Mouse (Mus musculus): ENCODE measurements around the gene Shisal2b. TPM values are rescaled to one million over a fixed set of nuclear protein-coding genes. Genes with fewer than 3 reads are reported as not detected.
"Not testable (repeated sequence)": the region's sequence is repeated elsewhere in the genome, so short reads cannot be mapped to it uniquely, and the experiment has no call there.

Shisal2b gene
- total RNA-seq (2021): not detected
- long read RNA-seq, experiment 1: 0 reads
- long read RNA-seq, experiment 2: 0 reads

DNA sequence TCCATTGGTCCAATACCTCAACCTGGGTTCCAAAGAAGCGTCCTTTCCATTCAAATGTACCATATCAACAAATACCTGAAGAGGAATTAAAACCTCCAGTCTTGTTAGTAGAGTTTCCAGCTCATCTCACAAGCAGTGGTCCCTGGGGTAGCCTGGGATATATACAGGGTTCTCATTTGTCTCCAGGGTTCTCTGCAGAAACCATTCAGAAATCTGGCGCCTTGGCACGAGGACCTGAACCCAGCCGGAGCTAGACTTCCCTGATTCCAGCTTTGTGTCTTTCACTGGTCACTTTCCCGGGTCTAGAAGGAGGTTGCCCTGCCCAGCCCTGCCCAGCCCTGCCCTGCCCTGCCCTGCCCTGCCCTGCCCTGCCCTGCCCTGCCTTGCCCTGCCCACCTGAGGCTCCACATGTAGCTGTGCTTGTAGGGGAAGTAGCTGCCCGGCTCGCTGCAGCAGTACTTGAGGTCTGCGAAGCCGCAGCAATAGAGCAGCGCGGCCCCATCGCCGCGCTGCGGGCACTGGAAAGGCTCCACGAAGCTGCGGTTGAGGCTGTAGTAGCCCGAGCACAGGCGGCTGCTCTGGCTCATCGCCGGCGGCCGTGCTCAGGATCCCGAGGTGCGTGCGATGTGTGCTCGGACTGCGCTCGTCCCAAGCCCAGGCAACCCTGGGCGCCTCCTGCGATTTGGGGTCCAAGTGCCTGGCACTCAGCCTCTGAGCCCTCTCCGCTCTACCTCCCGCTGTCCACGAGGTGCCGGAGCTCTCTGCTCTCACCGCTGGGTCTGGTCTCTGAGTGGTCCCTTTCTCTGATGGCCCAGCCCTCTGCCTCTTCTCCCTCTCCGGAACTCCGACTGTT is at the start of gene Shisal2b:
Gene Shisal2b (minus strand): TSS at position 767 of the 853 bp plus-strand sequence.
- DNase-seq (ENCODE audit: low spot score): no peak

DNA sequence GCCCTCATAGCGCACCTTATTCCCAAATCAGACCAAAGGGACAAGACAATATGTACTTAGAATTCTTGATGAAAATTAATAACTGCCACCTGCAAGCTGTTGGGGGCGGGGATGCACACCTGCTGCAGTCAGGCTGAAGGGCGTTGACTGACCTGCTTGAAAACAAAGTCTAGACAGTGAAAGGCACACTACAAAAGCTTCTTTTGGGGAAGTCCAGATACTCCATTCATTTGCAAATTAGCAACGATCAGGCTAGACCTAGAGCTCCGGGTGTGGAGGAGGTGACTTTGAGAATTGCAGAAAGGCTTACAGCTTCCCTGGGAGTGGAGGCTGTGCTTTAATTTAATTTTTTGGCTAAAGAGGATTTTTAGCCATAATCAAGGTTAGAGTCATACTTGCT is 47.9 kb upstream of the Shisal2b start:
- not testable (repeated sequence) for DNase-seq (ENCODE audit: low spot score)

DNA sequence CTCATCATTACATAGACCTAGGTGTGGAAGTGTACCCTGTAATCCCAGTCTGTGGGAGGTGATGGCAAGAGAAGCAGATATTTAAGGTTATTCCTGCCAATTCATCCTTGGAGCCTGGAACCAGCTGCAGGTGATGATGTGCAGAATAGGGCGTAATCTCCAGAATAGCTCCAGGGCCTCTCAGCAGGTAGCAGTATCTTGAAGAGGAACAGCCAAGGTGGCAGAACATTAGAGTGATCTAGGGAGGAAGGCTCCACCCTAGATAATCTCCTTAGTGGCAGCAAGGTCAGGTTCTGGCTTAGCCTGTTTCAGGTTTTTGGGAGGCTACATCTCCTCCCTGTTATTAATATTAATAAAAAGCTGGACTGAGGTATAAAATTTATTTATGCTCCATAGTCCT is 47.3 kb upstream of the Shisal2b start:
- DNase-seq (ENCODE audit: low spot score): not testable (repeated sequence)

DNA sequence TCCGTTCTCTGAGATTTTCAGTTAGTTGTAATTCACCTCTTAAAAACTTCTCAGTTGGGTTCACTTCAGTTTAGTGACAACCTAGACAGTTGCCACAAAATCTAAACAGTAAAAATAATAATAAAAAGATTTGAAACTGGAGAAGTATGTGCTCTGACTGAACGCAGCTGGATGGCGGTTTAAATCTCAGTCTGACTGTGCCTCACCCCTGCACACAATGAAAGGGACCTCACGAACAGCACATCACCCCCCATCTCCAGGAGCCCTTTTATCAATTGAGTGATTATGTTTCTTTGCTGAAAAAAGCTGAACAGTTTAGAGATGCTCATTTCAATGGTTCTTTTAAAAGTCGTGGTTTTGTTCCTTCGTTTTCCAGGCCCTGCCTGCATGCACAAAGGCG is 45.0 kb upstream of the Shisal2b start:
- DNase-seq (ENCODE audit: low spot score): no peak

DNA sequence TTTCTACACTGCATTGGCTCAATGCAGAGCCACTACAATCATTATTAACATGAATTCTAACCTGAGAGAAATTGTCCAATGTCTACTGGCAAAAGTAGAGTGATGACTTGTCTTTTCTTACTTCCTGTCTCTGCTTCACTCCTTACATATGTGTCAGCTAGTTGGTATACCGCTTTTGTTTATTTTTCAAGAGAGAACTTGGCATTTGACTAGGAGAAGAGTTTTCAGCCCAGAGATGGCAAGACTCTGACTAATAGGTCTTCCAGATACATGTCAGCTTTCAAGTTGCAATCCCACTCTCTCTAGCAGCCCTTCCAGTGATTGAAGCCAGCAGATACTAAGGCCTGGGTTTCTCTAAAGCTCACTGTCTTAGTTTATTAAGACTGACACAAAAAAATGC is 31.1 kb upstream of the Shisal2b start:
- no peak for DNase-seq (ENCODE audit: low spot score)

DNA sequence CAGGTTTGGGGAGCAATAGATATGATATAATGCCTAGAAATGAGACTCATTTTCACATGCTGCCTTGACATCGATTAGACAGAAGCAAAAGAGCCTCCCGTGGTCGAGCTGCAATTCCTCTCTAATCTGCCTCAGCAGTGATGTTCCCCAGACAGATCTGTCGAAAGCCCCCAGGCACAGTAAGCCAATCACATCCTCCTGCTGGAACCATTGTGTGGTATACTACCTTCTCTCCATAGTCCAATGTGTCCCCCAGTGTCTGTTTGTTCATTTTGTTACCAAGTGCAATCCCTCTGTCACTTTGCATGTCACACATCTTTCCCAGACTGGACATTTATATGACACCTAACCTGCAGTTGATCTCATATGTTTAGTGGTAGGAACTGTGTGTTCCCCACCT is 28.6 kb upstream of the Shisal2b start:
- no peak for DNase-seq (ENCODE audit: low spot score)

DNA sequence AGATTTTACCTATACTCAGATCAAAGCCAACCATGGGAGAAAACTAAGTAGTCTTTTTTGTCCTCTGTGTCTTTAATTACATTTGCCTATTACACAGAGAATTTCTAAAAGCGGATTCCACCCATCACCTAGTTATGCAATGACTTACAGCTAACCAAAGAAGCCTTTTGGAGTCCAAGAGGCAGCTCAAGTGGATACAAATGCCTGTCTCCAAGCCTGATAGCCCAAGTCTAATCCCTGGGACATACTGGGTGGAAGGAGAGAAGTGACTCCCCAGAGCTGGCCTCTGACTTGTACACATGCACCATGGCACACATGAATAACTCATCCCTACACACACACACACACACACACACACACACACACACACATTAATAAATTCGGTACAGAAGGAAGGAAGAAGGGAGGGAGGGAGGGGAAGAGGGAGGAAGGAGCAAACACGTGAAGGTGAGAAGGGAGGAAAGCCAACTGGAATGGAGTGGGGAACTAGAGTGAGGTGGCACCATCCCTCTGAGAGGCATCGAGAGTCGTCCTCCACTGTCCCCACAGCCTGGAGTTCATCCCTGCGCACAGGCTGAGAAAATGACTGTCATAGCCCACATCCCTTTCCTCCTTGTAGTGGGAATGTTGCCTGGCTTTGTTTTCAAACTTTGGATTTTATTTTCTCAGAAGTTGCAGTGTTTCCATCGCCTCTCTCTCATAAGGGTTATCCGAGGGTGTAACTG is 22.8 kb upstream of the Shisal2b start:
- DNase-seq (ENCODE audit: low spot score): no peak

DNA sequence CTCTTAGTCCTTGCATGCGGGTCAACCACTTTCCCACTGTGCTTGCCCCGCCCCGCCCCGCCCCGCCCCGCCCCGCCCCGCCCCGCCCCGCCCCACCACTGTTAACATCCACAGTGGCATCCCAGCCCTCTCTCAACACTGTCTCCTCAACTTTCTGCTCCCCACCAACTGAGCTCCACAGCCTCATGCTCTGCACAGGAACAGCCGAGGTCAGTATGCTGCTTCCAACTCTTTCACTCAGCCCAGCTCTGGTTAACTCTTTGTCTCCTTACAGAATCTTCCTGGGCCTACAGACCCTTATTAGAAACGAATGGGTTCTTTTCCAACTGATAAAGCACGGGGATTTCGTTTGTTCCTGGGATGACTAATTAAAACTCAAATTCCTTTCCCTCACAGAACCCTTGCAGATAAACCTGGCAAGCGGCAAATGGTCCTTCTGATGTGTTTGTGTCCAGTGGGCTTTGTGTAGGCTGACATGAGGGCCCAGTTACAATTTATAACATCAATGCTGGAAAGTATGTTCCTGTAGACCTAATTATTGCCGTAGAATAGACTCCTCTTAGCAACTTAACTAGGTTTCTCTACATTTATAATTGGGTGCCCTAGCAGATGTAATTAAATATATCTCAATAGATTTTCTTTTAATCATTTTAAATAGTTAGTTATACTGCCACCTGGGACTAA is 20.0 kb upstream of the Shisal2b start:
- no peak for DNase-seq (ENCODE audit: low spot score)

DNA sequence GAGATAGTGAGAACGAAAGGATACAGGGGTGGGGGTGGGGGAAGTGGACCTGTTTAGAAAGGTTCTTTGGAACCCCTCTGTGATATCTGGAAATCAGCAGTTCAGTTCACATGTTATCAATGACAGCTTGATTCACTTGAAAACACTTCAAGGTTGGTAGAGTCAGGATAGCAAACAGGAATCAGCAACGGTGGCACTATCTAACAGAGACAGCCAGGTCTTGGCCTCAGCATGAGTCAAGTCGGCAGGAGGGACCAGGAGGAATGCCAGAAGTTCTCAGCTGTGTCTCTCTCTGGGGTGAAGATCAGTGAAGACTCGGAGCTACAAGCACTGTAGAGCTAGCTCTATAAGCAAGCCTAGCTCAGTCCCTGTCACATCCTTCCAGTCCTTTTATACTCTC is 14.8 kb upstream of the Shisal2b start:
- no peak for DNase-seq (ENCODE audit: low spot score)

DNA sequence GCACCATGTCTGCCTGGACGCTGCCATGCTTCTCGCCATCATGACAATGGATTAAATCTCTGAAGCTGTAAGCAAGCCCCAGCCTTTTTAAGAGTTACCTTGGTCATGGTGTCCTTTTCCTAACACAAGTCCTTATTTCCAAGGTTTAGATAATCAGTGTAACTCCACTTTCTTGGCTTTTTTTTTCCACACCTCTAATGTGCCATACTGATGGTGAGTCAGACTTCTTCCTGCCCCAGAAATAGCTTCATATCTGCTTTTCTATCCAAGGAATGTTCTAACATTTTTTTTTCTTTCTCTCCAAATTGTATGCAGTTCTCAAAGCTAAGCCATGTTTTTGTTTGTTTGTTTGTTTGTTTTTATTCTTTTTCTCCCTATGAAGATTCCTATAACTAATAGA is 6.2 kb upstream of the Shisal2b start:
- no peak for DNase-seq (ENCODE audit: low spot score)

DNA sequence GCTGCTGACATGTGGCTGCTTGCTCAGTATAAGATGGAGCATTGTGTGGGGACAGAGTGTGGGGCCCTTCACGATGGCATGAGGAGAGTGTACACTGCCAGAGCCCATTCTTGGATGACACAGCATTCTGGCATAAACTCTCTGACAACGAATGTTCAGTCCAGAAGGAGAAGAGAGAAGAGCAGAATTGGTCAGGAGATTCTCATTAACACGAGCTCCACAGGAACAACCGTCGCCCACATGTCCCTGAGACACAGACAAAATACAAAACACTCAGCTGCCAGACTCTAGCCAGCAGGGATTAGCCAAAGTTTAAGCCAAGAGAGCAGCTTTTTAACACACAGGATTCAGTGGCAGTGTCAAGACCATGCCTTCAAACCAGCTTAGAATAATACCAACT is 3.0 kb upstream of the Shisal2b start:
- no peak for DNase-seq (ENCODE audit: low spot score)

DNA sequence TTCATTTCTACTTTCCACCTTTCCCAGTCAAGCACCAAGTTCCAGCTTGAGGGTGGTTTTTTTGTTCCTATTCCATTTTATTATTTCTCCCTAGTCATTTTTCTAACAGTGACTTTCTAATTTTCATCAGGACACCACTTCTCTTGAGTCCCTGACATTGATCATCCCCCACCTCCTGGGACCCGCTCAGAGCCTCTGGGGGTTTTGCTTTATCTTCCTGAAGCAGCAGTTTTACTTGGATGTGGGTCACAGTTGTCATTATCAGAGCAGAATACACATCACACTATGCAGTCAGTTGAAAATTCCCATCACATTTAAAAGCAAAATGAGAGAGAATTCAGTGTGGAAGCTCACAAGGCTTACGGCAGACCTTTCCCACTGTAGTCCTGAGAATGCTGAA is 10.0 kb downstream of the Shisal2b start:
- DNase-seq (ENCODE audit: low spot score): no peak

DNA sequence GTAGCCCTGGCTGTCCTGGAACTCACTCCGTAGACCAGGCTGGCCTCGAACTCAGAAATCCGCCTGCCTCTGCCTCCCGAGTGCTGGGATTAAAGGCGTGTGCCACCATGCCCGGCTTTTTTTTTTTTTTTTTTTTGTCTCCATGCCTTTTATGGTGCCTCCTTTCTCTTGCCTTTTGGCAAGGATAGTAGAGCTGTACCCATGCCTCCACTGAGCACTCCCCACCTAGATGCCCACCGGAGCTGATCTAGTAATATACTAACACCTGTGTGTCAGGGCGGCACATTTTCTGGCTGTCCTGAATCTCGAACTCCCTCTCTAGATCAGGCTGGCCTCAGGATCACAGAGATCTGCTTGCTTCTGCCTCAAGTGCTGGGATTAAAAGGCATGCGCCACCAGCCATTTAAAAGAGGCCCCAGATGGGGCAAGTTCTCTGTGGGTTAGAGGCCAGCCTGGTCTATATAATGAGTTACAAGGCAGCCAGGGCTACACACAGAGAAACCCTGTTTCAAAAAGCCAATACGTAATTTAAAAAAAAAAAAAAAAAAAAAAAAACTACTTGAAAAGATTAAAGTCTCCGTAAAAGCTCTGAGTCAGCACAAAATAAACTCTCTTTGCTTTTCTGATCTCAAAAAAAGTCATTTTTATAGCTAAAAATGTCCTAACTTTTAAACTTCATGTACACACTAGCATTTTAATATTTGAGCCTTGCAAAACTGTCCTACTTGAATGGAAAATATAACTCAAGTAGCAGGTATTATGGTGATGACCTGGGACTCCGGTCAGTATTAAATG is 20.2 kb downstream of the Shisal2b start:
- DNase-seq (ENCODE audit: low spot score): no peak

DNA sequence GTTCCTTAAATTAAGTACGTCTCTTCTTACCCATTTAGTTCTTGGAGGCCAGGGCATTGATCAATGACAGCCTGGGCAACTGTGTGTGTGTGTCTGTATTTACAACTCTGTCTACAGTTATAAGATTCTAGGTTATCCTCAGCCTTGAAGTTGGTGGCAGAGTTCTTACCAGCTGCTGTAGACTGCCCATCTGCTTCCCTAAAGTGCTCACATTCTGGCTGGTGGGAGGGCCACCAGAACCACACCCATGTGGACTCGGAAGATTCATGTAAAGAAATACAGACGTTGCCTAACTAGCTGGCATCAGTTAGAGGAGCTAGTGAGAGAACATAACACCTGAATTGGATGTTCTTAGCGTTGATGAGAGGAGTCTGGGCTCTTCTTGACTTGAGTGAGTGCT is 21.8 kb downstream of the Shisal2b start:
- no peak for DNase-seq (ENCODE audit: low spot score)

DNA sequence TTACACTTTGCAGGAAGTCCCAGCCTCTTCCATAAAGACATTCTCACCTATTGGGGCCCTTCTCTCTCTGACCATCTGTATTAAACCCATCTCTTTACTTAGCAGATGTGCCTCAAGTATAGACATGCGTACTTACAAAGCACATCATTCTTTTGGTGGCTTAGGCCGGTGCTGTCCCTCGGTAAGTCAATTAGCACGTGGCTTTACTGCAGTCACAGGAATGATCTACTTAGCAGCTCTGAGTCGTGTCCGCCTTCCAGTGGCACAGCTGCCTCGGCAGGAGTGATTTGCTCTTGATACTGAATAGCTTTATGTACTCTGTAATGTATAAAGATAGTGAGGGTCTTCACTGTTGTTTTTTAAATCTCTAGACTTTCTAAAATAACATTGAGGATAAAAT is 26.1 kb downstream of the Shisal2b start:
- DNase-seq (ENCODE audit: low spot score): no peak

DNA sequence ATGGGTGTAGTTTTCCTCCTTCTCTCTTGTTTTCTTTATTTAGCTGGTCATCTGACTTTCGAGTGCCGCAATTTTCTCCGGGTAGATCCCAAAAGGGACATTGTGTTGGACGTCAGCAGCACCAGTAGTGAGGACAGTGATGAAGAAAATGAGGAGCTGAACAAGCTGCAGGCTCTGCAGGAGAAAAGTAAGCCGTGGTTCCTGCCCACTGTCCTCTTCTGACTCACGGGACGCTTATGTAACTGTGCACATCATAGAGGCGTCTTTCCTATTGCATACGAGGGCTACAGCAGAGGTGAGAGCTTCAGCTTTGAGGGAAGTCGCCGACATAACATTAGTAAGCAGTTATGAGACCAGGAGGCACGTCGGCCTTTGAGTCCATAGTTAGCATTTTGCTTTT is 30.9 kb downstream of the Shisal2b start:
- DNase-seq (ENCODE audit: low spot score): no peak

DNA sequence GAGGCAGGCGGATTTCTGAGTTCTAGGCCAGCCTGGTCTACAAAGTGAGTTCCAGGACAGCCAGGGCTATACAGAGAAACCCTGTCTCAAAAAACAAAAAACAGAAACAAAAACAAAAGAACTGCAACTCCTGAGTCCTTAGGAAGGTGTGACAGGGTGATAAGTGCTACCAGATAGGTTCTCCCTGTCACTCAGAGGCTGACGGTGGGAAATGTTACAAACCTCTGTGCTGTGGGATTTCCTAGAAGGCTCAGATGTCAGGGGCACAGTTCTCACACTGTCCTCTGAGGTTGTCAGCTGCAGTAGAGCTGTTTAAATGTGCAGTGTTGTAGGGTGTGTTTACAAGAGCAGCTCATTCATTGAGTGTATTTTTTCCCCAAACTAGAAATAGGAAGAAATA is 38.2 kb downstream of the Shisal2b start:
- DNase-seq (ENCODE audit: low spot score): no peak

DNA sequence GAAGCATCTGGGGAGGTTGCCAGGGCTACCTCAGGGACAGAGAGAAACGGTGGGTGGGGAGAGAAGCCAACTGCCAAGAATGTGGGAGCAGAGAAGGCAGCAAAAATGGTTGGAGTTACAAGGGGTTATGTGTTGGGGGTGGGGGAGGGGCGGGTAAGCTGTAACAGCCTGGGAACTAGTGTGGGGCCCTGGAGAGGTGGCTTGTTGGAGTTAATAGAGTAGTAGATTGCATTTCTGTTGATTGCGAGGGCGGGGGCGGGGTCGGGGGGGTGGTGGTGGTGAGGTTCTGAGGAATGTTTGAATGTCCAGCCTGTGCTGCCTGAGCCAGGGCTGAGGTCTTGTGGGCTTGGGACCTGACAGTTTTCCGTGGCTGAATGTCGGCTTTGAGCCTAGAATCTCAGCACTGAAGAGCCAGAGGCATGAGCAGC is 41.3 kb downstream of the Shisal2b start:
- DNase-seq (ENCODE audit: low spot score): no peak

DNA sequence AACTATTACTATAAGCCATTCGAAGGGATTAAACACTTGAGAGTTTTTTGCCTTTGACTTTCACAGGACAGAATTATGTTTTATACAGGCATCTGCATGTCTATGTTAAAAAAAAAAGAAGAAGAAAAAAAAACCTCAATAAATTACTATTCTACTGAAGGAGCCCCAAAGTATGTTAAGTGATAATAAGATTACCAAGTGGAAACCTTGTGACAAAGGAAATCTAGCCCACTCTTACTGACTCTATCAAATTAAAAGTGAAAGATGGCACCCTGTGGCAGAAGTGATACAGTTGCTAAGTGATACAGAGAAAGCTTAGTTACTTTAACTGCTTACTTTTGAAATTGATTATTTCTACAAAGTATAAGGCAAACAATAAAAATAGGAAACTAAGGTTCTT is 41.8 kb downstream of the Shisal2b start:
- no peak for DNase-seq (ENCODE audit: low spot score)

DNA sequence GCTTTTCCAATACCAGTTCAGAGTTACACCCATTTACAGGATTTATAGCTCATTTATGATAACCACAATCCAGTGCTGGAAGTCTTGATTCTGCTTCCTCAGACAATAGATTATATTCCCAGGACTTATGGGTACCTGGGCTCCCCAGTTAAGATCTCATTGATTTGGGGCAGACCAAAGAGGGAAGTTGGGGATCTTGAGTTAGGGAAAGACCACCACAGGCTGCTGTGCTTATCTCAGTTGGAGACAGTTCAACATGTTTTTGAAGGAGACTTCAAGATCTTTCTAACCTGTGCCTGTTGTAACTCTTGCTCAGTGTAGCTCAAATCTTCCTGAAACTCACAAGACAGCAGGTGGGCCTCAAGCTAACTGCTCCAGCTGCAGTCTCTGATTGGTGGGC is 42.5 kb downstream of the Shisal2b start:
- no peak for DNase-seq (ENCODE audit: low spot score)

DNA sequence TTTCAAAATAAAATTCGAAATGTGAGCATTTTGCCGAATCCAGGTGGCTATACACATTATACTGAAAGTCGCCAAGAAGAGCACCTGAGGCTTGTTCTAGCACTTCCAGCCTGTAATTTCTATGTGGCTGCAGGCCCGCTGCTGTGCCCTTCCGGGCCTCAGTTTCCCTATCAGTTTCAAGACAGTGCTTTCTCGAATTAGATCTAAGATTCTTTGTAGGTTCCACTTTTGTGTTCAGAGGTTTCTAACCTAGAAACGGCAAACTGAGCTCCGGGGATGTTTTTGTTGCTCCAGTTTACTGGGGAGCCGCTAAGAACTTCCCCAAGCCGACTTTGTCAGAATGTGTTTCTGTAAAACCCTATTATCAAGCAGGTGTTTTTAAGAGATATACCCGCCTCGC is 46.0 kb downstream of the Shisal2b start:
- DNase-seq (ENCODE audit: low spot score): no peak
